Mouse (Mus musculus): ENCODE measurements around the gene Pls3.

DNA sequence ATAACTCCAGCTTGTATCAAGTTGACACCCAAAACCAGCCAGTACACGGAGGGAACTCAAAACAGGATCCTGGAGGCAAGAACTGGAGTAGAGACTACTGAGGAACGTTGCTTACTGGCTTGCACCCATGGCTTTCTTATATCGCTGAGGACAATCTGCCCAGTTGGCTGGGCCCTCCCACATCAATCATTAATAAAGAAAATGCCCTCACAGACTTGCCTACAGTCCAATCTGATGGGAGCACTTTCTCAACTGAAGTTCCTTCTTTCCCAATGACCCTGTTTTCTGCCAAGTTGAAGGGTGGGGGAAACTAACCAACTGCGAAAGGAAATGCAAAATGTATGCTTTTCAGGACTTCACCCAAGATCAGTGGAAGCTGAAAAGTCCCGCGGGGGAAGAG is 20.7 kb upstream of the Pls3 start:
- TF ChIP-seq POLR2A (IDR thresholded peaks at IDR 0.05; ENCODE audit: insufficient read depth, low read depth, low read length) (no peak), CTCF (IDR thresholded peaks at IDR 0.05) (no peak)
